Mouse (Mus musculus) lung, postnatal 0 days (tissue): Measurements from ENCODE around the gene Notch3. TPM values are rescaled to one million over a fixed set of nuclear protein-coding genes. Genes with fewer than 3 reads are reported as not detected.

Experiments used
- ATAC-seq: fragments of 200-750 bp; cut with Nextera tagmentation; 2 replicates; pipeline ENCODE4 v1.8.0; 2017; ENCODE audit warnings: moderate library complexity
- DNase-seq: peaks from one replicate; pipeline ENCODE4 v3.0.0-alpha.2; 2016; ENCODE audit warnings: low spot score
- H3K27ac ChIP-seq: fragments of 300-500 bp; sonication (generic); 2 replicates; pipeline ENCODE4 v1.5.1; 2014; ENCODE audit warnings: antibody characterized with exemption, mild to moderate bottlenecking, low read length, mixed read lengths
- H3K27me3 ChIP-seq: fragments of 300-500 bp; sonication (generic); replicated peaks from 2 replicates; pipeline ENCODE4 v1.6.1; 2014; ENCODE audit warnings: low read length, mixed read lengths; ENCODE audit not compliant: insufficient read depth
- H3K36me3 ChIP-seq: fragments of 300-500 bp; sonication (generic); 2 replicates; pipeline ENCODE4 v1.6.1; 2014; ENCODE audit warnings: low read length, mixed read lengths; ENCODE audit not compliant: insufficient read depth
- H3K4me1 ChIP-seq: fragments of 300-500 bp; sonication (generic); 2 replicates; pipeline ENCODE4 v1.6.1; 2014; ENCODE audit warnings: antibody characterized with exemption, low read depth, low read length, mixed read lengths; ENCODE audit not compliant: insufficient read depth
- H3K4me2 ChIP-seq: fragments of 300-500 bp; sonication (generic); replicated peaks from 2 replicates; pipeline ENCODE4 v1.6.1; 2014; ENCODE audit warnings: low read depth, mild to moderate bottlenecking, low read length, moderate library complexity, mixed read lengths
- H3K4me3 ChIP-seq: fragments of 300-500 bp; sonication (generic); 2 replicates; pipeline ENCODE4 v1.5.1; 2014; ENCODE audit warnings: low read depth, low read length
- H3K9ac ChIP-seq: fragments of 300-500 bp; sonication (generic); replicated peaks from 2 replicates; pipeline ENCODE4 v1.6.1; 2014; ENCODE audit warnings: low read depth, mild to moderate bottlenecking
- H3K9me3 ChIP-seq: fragments of 300-500 bp; sonication (generic); 2 replicates; pipeline ENCODE4 v1.6.1; 2016; ENCODE audit warnings: low read length, mixed read lengths
- CTCF ChIP-seq: IDR thresholded peaks from 2 replicates; pipeline ENCODE4 v1.5.1; 2016; ENCODE audit warnings: antibody characterized with exemption, mild to moderate bottlenecking
- EP300 ChIP-seq: IDR thresholded peaks from 2 replicates; pipeline ENCODE4 v1.6.1; 2016; ENCODE audit warnings: antibody characterized with exemption, mild to moderate bottlenecking, control low read depth
- WGBS: fragments of 180-500 bp; shearing (Covaris S2); extraction: QIAGEN DNeasy Blood & Tissue Kit; methylation state at CpG from one replicate; pipeline ENCODE4 v1.1.7; 2014; 5-methylcytosine and 5-hydroxymethylcytosine counted together
- polyA plus RNA-seq: library from polyadenylated mRNA; unstranded; fragments of >200 nt; fragmentation: Nextera tagmentation; extraction: Ambion mirVana; gene quantifications from 2 replicates; pipeline ENCODE4 v1.2.1, GENCODE M21; 2015

Notch3 gene
- polyA plus RNA-seq, 1 experiment from 2014 or later = 8.3 TPM

DNA sequence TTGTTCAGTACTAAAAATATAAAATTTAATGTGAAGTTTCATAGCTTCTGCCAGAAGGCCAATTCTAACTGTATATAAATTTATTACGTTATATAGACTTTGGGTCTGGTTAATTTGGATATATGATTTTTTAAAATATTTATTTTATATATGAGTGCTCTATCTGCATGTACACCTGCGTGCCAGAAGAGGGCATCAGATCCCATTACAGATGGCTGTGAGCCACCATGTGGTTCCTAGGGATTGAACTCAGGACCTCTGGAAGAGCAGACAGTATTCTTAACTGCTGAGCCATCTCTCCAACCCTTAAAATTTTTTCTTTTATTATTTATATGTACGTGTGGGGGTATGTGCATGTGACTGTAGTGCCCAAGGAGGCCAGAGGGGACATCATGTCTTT, 41.2 kb downstream of the Notch3 start:
- Histone ChIP-seq H3K4me1 (peaks cover 3% of the 10 kb centered on the region; the same call in 1 of the 2 replicates), H3K4me3 (no peak overlapping the region), H3K27me3 (no peaks in the 10 kb centered on the region), H3K9me3 (no peaks in the 10 kb centered on the region), H3K27ac (no peak overlapping the region), H3K4me2 (no peak overlapping the region), H3K36me3 (no peaks in the 10 kb centered on the region), H3K9ac (no peak overlapping the region)
- TF ChIP-seq EP300 = no peak
- no peak for TF ChIP-seq CTCF
- ATAC-seq = no peak
- no peak for DNase-seq
- 82% methylated on average over 3 of the region's 3 CpGs for WGBS

DNA sequence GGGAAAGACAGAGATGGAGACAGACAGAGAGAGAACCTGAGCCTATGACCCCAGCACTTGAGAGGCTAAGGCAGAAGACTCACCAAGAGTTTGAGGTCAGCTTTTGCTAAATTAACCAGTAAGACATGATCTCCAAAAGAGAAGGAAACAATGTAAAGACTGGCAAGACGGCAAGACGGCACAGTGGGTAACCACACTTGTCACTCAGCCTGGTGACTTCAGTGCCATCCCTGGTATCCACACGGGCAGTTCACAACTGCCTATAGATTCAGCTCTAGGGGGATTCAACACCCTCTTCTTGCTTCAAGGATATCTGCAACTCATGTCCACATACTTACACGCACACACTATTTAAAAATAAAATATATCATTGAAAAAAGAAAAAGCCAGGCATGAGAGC, 43.1 kb downstream of the Notch3 start:
- no peak overlapping the region for H3K9ac ChIP-seq
- DNase-seq = no peak
- 90% methylated on average over 4 of the region's 4 CpGs for WGBS

DNA sequence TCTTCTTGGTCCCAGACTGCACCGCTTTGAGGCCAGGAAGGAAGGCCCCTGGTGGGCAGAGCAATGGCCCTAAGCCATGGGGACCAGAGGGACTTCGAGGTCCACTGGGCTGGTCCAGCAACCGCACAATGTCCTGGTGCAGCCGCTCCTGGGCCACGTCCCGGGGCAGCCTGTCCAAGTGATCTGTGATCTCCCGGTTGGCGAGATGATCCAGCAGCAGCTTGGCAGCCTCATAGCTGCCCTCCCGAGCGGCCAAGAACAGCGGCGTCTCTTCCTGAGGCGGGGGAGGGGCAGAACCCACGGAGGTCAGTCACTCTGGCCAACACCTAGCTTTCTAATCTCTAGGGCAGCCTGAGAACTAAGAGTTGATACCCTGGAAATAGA, 44.1 kb downstream of the Notch3 start:
- Histone ChIP-seq H3K9ac (no peak overlapping the region), H3K4me2 (no peak overlapping the region), H3K9me3 (no peaks in the 10 kb centered on the region), H3K4me3 (no peak overlapping the region), H3K27me3 (no peaks in the 10 kb centered on the region), H3K4me1 (peaks cover 7% of the 10 kb centered on the region; the same call in 1 of the 2 replicates), H3K36me3 (no peaks in the 10 kb centered on the region), H3K27ac (no peak overlapping the region)
- 61% methylated on average over 14 of the region's 14 CpGs for WGBS
- TF ChIP-seq EP300 = no peak
- TF ChIP-seq CTCF = no peak
- ATAC-seq (no peak), DNase-seq (no peak)

More for the DNA sequence above, 43.1 kb downstream of the Notch3 start:
- TF ChIP-seq EP300 (no peak), CTCF (no peak)
- ATAC-seq = no peak
- no peaks in the 10 kb centered on the region for H3K27me3 ChIP-seq
- peaks cover 3% of the 10 kb centered on the region; the same call in 1 of the 2 replicates for H3K4me1 ChIP-seq
- H3K9me3 ChIP-seq = no peaks in the 10 kb centered on the region
- H3K27ac ChIP-seq = no peak overlapping the region
- H3K4me3 ChIP-seq = no peak overlapping the region
- H3K36me3 ChIP-seq = no peaks in the 10 kb centered on the region
- no peak overlapping the region for H3K4me2 ChIP-seq

DNA sequence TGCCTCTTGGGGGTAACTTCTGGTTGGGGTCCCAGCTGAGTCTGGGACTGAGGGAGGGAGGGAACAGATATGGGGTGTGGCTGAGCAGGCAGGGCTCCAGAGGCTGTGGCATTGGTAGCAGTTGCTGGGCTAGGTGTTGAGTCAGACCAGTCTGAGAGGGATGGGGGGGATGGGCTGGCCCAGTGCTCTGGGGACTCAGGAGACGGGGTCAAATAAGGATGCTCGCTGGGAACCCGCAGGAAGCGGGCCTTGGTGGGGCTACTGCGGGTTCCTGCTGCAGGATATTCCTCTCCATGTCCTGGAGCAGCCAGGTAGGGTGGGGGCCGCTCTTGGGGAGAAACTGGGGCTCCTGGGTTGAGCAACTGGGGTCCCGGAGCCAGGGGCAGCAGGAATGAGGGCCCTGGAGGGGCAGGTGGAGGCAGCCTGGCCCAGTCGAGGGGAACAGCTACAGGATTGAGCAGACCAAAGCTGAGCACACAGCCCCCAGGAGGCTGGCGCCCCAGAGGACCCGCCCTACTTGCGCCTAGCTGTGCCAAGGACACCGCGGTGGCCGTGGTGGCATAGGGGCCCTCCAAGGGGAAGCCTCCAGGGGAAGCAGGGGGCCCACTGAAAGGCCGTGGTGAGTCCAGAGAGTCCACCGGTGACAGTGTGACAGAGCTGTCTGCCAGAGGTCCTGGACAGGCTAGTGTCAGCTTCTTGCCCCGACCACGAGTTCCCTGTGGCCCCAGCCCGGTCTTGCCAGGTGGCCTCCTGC, 44.6 kb downstream of the Notch3 start:
- H3K4me2 ChIP-seq = no peak overlapping the region
- no peaks in the 10 kb centered on the region for H3K9me3 ChIP-seq
- H3K9ac ChIP-seq = no peak overlapping the region
- H3K27me3 ChIP-seq = no peaks in the 10 kb centered on the region
- peaks cover 7% of the 10 kb centered on the region; the same call in 1 of the 2 replicates for H3K4me1 ChIP-seq
- 76% methylated on average over 18 of the region's 19 CpGs for WGBS
- ATAC-seq (no peak; the same call in 1 of the 2 replicates), DNase-seq (no peak)
- no peaks in the 10 kb centered on the region for H3K36me3 ChIP-seq
- no peak overlapping the region for H3K27ac ChIP-seq
- no peak overlapping the region for H3K4me3 ChIP-seq
- TF ChIP-seq EP300 (no peak), CTCF (no peak)

DNA sequence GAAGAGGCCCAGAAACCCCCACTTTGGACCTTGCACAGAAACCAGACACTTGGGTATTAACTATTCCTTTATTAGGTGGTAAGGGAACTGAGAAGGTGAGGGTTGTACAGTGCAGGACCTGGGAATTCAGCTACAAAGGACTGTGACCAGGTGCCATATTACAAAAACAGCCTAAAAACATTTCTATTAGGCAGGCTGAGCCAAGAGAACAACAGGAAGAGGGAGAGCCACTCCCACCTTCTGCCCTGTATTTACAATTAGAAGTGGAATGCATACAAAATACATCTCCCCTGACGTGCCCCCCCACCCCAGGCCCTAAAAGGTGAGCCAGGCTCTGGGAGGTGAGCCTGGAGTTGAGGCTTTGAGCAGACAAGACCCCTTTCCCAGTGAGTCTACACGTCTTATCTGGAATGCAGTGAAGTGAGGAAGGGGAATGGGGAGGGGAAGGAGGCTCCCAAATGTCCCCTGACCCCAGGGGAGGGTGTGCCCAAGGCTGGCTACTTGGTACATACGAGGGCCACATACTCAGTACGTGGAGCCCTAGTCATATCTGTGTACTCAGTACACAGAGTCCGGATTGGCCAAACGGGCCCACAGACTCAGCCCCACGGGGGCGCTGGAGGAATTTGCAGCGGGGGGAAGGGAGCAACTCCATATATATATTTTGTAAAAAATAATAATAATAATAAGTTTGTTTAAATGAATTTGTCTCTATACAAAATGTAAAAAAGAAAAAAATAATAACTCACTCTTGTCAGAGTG, 45.7 kb downstream of the Notch3 start:
- no peaks in the 10 kb centered on the region for H3K27me3 ChIP-seq
- 65% methylated on average over 9 of the region's 9 CpGs for WGBS
- ATAC-seq = no peak

DNA sequence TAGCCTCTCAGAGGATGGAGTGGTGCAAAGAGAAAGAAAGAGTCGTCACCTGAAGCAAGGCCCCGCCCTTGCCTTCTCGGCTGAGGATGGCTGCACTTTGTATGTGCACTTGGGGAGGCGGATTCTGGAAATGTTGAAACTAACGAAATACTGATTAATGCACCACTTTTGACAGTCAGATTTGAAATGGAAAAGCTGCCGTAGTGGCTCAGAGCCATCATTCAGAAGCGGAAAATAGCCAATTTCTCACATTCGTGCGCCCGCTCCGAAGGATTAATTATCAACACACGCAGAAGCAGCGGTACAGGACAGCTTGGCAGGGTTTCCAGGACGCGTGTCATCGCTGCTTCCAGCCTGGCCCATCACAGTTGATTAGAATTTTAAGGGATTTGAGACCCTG, 47.5 kb downstream of the Notch3 start:
- no peak overlapping the region for H3K27ac ChIP-seq
- H3K4me3 ChIP-seq = no peak overlapping the region
- no peak overlapping the region for H3K4me2 ChIP-seq
- ATAC-seq (no peak), DNase-seq (peak; percentile 35)
- 49% methylated on average over 16 of the region's 16 CpGs for WGBS
- H3K4me1 ChIP-seq = peaks cover 8% of the 10 kb centered on the region; the same call in 1 of the 2 replicates
- no peaks in the 10 kb centered on the region for H3K36me3 ChIP-seq
- H3K27me3 ChIP-seq = no peaks in the 10 kb centered on the region; the same call in 1 of the 2 replicates
- TF ChIP-seq CTCF = no peak
- no peak for TF ChIP-seq EP300
- no peak overlapping the region for H3K9ac ChIP-seq
- no peaks in the 10 kb centered on the region for H3K9me3 ChIP-seq

More for the DNA sequence above, 45.7 kb downstream of the Notch3 start:
- Histone ChIP-seq H3K4me3 (no peak overlapping the region), H3K36me3 (no peaks in the 10 kb centered on the region), H3K4me1 (peaks cover 7% of the 10 kb centered on the region; the same call in 1 of the 2 replicates), H3K9me3 (no peaks in the 10 kb centered on the region), H3K9ac (no peak overlapping the region), H3K4me2 (no peak overlapping the region), H3K27ac (no peak overlapping the region)
- DNase-seq = no peak
- TF ChIP-seq EP300 = no peak
- no peak for TF ChIP-seq CTCF
